9 mouse cellular contexts compared by ENCODE assay signal in genomic region chr17:29024896-29025565, GRCm38 (mm10). TPM values are rescaled to one million over a fixed set of nuclear protein-coding genes. Genes with fewer than 3 reads are reported as not detected.
DNase-seq lines count a peak whose midpoint lies in the region; ATAC-seq lines count a peak whose summit lies in the region.
"Had no signal": no experiment of that assay in that cellular context is flagged by ENCODE, and none has a peak within 500 bp of the region (broad histone marks: within the 10 kb centered on the region; RNA-seq: fewer than 3 reads in every experiment).

No protein-coding gene starts in this region.

- H3K9ac ChIP-seq in embryonic facial prominence, embryonic 12.5 days: no peak overlapping the region
- 0 out of 2 replicates have a peak overlapping the region, but pooled peaks have one; percentile 35 for H3K9ac ChIP-seq in limb, embryonic 13.5 days
- no peak overlapping the region for H3K9ac ChIP-seq in intestine, embryonic 14.5 days (ENCODE audit: low read length)
- H3K9ac ChIP-seq in neural tube, embryonic 14.5 days (replicated peaks; ENCODE audit: low read depth, low read length): no peak overlapping the region

- H3K36me3 ChIP-seq in embryonic facial prominence, embryonic 12.5 days: no peaks in the 10 kb centered on the region
- H3K36me3 ChIP-seq in embryonic facial prominence, embryonic 10.5 days (replicated peaks): no peaks in the 10 kb centered on the region
- no peaks in the 10 kb centered on the region for H3K36me3 ChIP-seq in limb, embryonic 13.5 days
- no peaks in the 10 kb centered on the region for H3K36me3 ChIP-seq in limb, embryonic 10.5 days
- no peaks in the 10 kb centered on the region for H3K36me3 ChIP-seq in intestine, embryonic 14.5 days (ENCODE audit: control insufficient read depth, insufficient read depth, low read length)
- H3K36me3 ChIP-seq in neural tube, embryonic 14.5 days (ENCODE audit: control insufficient read depth, insufficient read depth, low read length): no peaks in the 10 kb centered on the region

- peaks cover 20% of the 10 kb centered on the region; the same call in 1 of the 2 replicates for H3K4me1 ChIP-seq in embryonic facial prominence, embryonic 12.5 days
- peaks cover 27% of the 10 kb centered on the region for H3K4me1 ChIP-seq in embryonic facial prominence, embryonic 10.5 days
- H3K4me1 ChIP-seq in limb, embryonic 13.5 days: peaks cover 23% of the 10 kb centered on the region
- H3K4me1 ChIP-seq in limb, embryonic 10.5 days: peaks cover 13% of the 10 kb centered on the region
- peaks cover 25% of the 10 kb centered on the region for H3K4me1 ChIP-seq in intestine, embryonic 14.5 days (replicated peaks; ENCODE audit: control insufficient read depth, insufficient read depth, low read length)
- peaks cover 3% of the 10 kb centered on the region; the same call in 1 of the 2 replicates for H3K4me1 ChIP-seq in neural tube, embryonic 14.5 days (ENCODE audit: control insufficient read depth, insufficient read depth, low read length)

- H3K27ac ChIP-seq in embryonic facial prominence, embryonic 12.5 days: peak overlapping the region; percentile 11; the same call in 1 of the 2 replicates
- no peak overlapping the region for H3K27ac ChIP-seq in embryonic facial prominence, embryonic 10.5 days (replicated peaks)
- H3K27ac ChIP-seq in limb, embryonic 13.5 days: no peak overlapping the region; the same call in 1 of the 2 replicates
- H3K27ac ChIP-seq in limb, embryonic 10.5 days: no peak overlapping the region
- peak overlapping the region; percentile 48 for H3K27ac ChIP-seq in intestine, embryonic 14.5 days (ENCODE audit: low read depth)
- H3K27ac ChIP-seq in neural tube, embryonic 14.5 days (ENCODE audit: low read depth, low read length): no peak overlapping the region

- H3K27me3 ChIP-seq in embryonic facial prominence, embryonic 12.5 days: 0 out of 2 replicates have a peak, but pooled peaks cover 5% of the 10 kb centered on the region
- peaks cover 19% of the 10 kb centered on the region for H3K27me3 ChIP-seq in embryonic facial prominence, embryonic 10.5 days (replicated peaks; ENCODE audit: low read depth, poor library complexity, severe bottlenecking)
- no peaks in the 10 kb centered on the region for H3K27me3 ChIP-seq in limb, embryonic 13.5 days
- 0 out of 2 replicates have a peak, but pooled peaks cover 9% of the 10 kb centered on the region for H3K27me3 ChIP-seq in limb, embryonic 10.5 days (ENCODE audit: low read depth, poor library complexity, severe bottlenecking)
- H3K27me3 ChIP-seq in intestine, embryonic 14.5 days (replicated peaks; ENCODE audit: control insufficient read depth, insufficient read depth, low read length): no peaks in the 10 kb centered on the region
- H3K27me3 ChIP-seq in neural tube, embryonic 14.5 days (ENCODE audit: control insufficient read depth, insufficient read depth, low read length): no peaks in the 10 kb centered on the region

- DNase-seq in embryonic facial prominence, embryonic 10.5 days (ENCODE audit: low spot score): no peak
- DNase-seq in limb, embryonic 10.5 days (ENCODE audit: low spot score): no peak
- no peak for DNase-seq in intestine, embryonic 14.5 days (ENCODE audit: low spot score)
- no peak for DNase-seq in layer of hippocampus, postnatal 14 days (ENCODE audit: low spot score in 2 of 2)
- no peak for DNase-seq in ovary, postnatal 36 days (ENCODE audit: low spot score)
- DNase-seq: embryo, embryonic 11 days had no signal

- H3K4me2 ChIP-seq in embryonic facial prominence, embryonic 12.5 days (replicated peaks): no peak overlapping the region
- no peak overlapping the region for H3K4me2 ChIP-seq in limb, embryonic 13.5 days (replicated peaks)
- peak overlapping the region; percentile 16; the same call in 1 of the 2 replicates for H3K4me2 ChIP-seq in intestine, embryonic 14.5 days (ENCODE audit: low read length)
- H3K4me2 ChIP-seq in neural tube, embryonic 14.5 days (ENCODE audit: low read depth, low read length): no peak overlapping the region

- H3K4me3 ChIP-seq in embryonic facial prominence, embryonic 12.5 days: no peak overlapping the region
- no peak overlapping the region for H3K4me3 ChIP-seq in embryonic facial prominence, embryonic 10.5 days
- H3K4me3 ChIP-seq in limb, embryonic 13.5 days: no peak overlapping the region
- no peak overlapping the region for H3K4me3 ChIP-seq in limb, embryonic 10.5 days
- H3K4me3 ChIP-seq in intestine, embryonic 14.5 days (ENCODE audit: low read depth, low read length): no peak overlapping the region
- no peak overlapping the region for H3K4me3 ChIP-seq in neural tube, embryonic 14.5 days (ENCODE audit: low read depth, low read length)

- WGBS in embryonic facial prominence, embryonic 12.5 days: 26% methylated on average over 10 of the region's 10 CpGs
- 28% methylated on average over 10 of the region's 10 CpGs for WGBS in embryonic facial prominence, embryonic 10.5 days
- WGBS in limb, embryonic 13.5 days: 21% methylated on average over 10 of the region's 10 CpGs
- whole genome bisulfite sequencing in limb, embryonic 10.5 days: 26% methylated on average over 10 of the region's 10 CpGs
- WGBS in intestine, embryonic 14.5 days: 18% methylated on average over 10 of the region's 10 CpGs
- 14% methylated on average over 10 of the region's 10 CpGs for WGBS in neural tube, embryonic 14.5 days

- H3K9me3 ChIP-seq in embryonic facial prominence, embryonic 12.5 days: no peaks in the 10 kb centered on the region
- H3K9me3 ChIP-seq in embryonic facial prominence, embryonic 10.5 days: no peaks in the 10 kb centered on the region
- H3K9me3 ChIP-seq in limb, embryonic 13.5 days: no peaks in the 10 kb centered on the region
- no peaks in the 10 kb centered on the region for H3K9me3 ChIP-seq in limb, embryonic 10.5 days (replicated peaks)
- no peaks in the 10 kb centered on the region for H3K9me3 ChIP-seq in intestine, embryonic 14.5 days (ENCODE audit: control insufficient read depth, low read length)
- no peaks in the 10 kb centered on the region for H3K9me3 ChIP-seq in neural tube, embryonic 14.5 days (ENCODE audit: control insufficient read depth, low read length)

- ATAC-seq in embryonic facial prominence, embryonic 12.5 days (ENCODE audit: insufficient number of reproducible peaks, insufficient read depth, low FRiP score, low TSS enrichment): no peak
- 0 out of 2 replicates have a peak, but pooled peaks have one; percentile 18 for ATAC-seq in limb, embryonic 13.5 days (ENCODE audit: low FRiP score, low read depth)
- ATAC-seq in intestine, embryonic 14.5 days (replicated peaks; ENCODE audit: low FRiP score, low TSS enrichment, low read depth): no peak; the same call in 1 of the 2 replicates
- ATAC-seq in neural tube, embryonic 14.5 days (ENCODE audit: low read depth): peak; percentile 44; the same call in 1 of the 2 replicates

RNA-seq across cellular contexts. Expression of gene Srsf3, which starts 7.4 kb away (rescaled TPM):
- polyA plus RNA-seq in embryonic facial prominence, embryonic 12.5 days (2016; fragmentation: Nextera tagmentation; extraction: Ambion mirVana): 731 and 750 TPM in 2 replicates
- 830 and 831 TPM in 2 replicates for polyA plus RNA-seq in embryonic facial prominence, embryonic 10.5 days (2016; fragmentation: Nextera tagmentation; extraction: Ambion mirVana)
- 694 and 714 TPM in 2 replicates for polyA plus RNA-seq in limb, embryonic 13.5 days (2015; fragmentation: Nextera tagmentation; extraction: Ambion mirVana)
- polyA plus RNA-seq in limb, embryonic 10.5 days (2016; fragmentation: Nextera tagmentation; extraction: Ambion mirVana): 820 and 832 TPM in 2 replicates
- 585 and 647 TPM in 2 replicates for polyA plus RNA-seq in intestine, embryonic 14.5 days (2014; fragmentation: Nextera tagmentation; extraction: Ambion mirVana)
- polyA plus RNA-seq in neural tube, embryonic 14.5 days (2014; fragmentation: Nextera tagmentation; extraction: Ambion mirVana): 423 and 489 TPM in 2 replicates
- 100 to 1,000 TPM; 127 to 160 TPM for total RNA-seq in layer of hippocampus, postnatal 14 days (2021)

RNA-seq across cellular contexts. Expression of gene Stk38, which starts 17.2 kb away (rescaled TPM):
- polyA plus RNA-seq in embryonic facial prominence, embryonic 12.5 days (2016; fragmentation: Nextera tagmentation; extraction: Ambion mirVana): 136 and 137 TPM in 2 replicates
- 118 and 125 TPM in 2 replicates for polyA plus RNA-seq in embryonic facial prominence, embryonic 10.5 days (2016; fragmentation: Nextera tagmentation; extraction: Ambion mirVana)
- polyA plus RNA-seq in limb, embryonic 13.5 days (2015; fragmentation: Nextera tagmentation; extraction: Ambion mirVana): 119 and 120 TPM in 2 replicates
- 116 and 131 TPM in 2 replicates for polyA plus RNA-seq in limb, embryonic 10.5 days (2016; fragmentation: Nextera tagmentation; extraction: Ambion mirVana)
- polyA plus RNA-seq in intestine, embryonic 14.5 days (2014; fragmentation: Nextera tagmentation; extraction: Ambion mirVana): 91.6 and 108 TPM in 2 replicates
- 82.4 and 99.1 TPM in 2 replicates for polyA plus RNA-seq in neural tube, embryonic 14.5 days (2014; fragmentation: Nextera tagmentation; extraction: Ambion mirVana)
- total RNA-seq in layer of hippocampus, postnatal 14 days (2021): 10 to 100 TPM; 57.0 to 61.1 TPM

Comparison
In these comparisons a context has a peak if more than half of its experiments do, and no peak if none do; other contexts are left out.
1. H3K27ac ChIP-seq: peak in embryonic facial prominence, embryonic 12.5 days (single experiment) and intestine, embryonic 14.5 days (single experiment); none in embryonic facial prominence, embryonic 10.5 days (single experiment), limb, embryonic 13.5 days (single experiment), limb, embryonic 10.5 days (single experiment) and neural tube, embryonic 14.5 days (single experiment).
2. ATAC-seq: peak in limb, embryonic 13.5 days (single experiment) and neural tube, embryonic 14.5 days (single experiment); none in embryonic facial prominence, embryonic 12.5 days (single experiment) and intestine, embryonic 14.5 days (single experiment).